Mouse (Mus musculus) megakaryocyte, embryonic 14.5 days (primary cell): ENCODE results near the gene Retreg1.

Experiments used
- FLI1 ChIP-seq: IDR thresholded peaks from 2 replicates; pipeline ENCODE4 v1.6.1; 2012; ENCODE audit warnings: low read length, inconsistent platforms, mixed read lengths
- GATA1 ChIP-seq: IDR thresholded peaks from 3 replicates; pipeline ENCODE4 v1.6.1; 2012; ENCODE audit warnings: mixed read lengths, low read length, inconsistent platforms, borderline replicate concordance

- TF ChIP-seq FLI1 (no peak), GATA1 (no peak)
Measured at GRCm38 (mm10) chr15:25817191-25817590, 25.8 kb upstream of the Retreg1 start.
